Mouse (Mus musculus) frontal cortex, adult (tissue): Measurements from ENCODE around the gene Hist1h1d.
"Not testable (repeated sequence)": the region's sequence is repeated elsewhere in the genome, so short reads cannot be mapped to it uniquely, and the experiment has no call there.

Source experiments
- ATAC-seq: cut with Nextera tagmentation; 2 replicates; pipeline ENCODE4 v1.9.2; 2017; ENCODE audit warnings: mild to moderate bottlenecking, moderate library complexity, mixed read lengths; ENCODE audit not compliant: low TSS enrichment

Hist1h1d gene

DNA sequence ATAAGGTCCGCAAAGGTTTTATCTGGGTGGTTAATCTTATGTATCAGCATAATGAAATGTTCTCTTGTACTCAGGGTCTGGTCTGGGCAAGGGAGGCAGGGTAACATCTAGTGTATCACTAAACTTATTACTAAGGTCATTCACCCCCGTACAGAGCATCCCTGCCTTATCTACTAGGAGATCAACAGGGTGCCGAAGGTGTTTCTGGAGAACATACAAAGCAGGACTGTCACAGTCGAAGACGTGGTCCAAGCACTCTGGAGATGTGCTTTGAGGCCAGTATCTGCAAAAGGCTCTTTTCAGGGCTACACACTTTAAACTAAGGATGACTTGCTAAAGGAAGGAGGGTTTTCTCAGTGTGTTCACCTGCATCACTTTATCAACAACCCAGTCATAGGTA is 6.4 kb upstream of the Hist1h1d start:
- ATAC-seq = no peak

DNA sequence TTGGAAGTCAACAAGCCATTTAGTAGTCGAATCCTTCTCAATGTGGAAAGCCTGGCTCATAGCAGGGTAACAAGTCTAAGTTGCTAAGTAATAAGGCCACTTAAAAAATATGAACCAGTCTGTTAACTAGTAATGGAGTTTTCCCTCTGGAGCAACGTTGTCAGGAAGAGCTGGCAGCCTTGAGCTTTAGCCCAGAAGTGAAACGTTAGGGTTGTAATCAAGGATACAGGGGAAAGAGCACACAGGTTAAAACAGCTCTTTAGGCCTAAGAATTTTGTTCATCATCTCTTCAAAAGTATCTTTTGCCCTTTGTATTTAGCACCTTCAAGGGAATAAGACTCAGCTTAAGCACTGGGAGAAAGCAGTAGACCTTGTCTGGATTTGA is 2.3 kb upstream of the Hist1h1d start:
- ATAC-seq = no peak

DNA sequence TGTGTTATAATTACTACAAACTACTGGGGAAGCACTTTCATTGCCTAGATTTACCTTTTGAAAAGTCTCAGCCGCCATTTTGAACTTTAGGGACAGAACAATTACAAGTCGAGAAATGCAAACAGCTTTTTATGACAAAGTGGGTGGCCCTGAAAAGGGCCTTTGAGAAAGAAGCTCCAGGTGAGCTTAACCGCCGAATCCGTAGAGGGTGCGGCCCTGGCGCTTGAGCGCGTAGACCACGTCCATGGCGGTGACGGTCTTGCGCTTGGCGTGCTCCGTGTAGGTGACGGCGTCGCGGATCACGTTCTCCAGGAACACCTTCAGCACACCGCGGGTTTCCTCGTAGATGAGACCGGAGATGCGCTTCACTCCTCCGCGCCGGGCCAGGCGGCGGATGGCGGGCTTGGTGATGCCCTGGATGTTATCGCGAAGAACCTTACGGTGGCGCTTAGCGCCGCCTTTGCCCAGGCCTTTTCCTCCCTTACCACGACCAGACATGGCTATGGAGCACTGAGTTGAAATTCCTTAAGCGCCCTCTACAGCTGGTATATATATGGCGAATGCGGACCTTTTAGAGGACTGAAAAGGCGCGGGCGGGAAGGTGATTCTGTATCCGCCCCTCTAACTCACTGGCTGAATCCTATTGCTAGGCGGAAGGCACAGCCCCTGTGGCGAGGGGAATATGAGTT is 1.8 kb upstream of the Hist1h1d start, which contains the start of gene Hist1h4f:
Gene Hist1h4f (minus strand): TSS at position 503 of the 689 bp plus-strand sequence.
- peak; percentile 88 for ATAC-seq

DNA sequence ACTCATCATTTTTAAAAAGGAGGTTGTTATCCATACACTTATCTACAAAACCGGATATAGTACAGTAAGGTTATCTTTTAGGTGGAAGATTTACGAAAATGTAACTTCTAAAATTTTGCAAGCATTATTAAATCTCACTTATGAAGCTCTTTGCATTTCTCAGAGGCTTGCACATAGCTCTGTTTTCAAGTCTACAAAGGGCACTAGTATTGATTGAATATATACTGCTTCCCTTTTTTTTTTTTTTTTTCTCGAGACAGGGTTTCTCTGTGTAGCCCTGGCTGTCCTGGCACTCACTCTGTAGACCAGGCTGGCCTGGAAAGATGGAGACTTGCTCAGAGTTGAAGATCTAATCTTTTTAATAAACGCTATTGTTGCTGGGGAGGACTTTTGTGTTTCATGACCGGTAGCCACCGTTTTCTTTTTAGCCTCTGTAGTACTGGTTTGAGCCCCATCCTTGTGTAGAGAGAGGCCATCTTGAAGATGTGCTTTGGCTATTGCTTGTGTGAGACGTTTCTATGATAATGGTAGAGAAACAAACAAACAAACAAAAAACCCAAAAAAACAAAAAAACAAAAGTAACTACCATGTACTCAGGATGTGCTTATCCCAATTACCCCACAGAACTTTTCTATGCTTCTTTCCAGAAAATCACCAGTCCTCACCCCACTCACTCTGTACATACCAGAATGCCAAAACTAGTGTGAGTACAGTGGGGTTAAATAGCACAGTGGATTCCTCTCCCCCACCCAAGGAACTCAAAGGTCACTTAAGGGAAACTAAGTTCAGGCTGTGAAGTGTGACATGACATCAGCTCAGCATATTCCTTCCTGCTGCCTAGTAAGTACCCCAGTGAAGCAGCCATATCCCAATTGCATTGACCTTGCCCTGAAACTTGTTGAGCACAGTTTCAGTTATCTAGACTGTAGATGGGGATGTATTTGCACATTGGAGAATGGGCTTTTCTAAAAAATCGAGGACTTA is 839 bp upstream of the Hist1h1d start:
- ATAC-seq = no peak

DNA sequence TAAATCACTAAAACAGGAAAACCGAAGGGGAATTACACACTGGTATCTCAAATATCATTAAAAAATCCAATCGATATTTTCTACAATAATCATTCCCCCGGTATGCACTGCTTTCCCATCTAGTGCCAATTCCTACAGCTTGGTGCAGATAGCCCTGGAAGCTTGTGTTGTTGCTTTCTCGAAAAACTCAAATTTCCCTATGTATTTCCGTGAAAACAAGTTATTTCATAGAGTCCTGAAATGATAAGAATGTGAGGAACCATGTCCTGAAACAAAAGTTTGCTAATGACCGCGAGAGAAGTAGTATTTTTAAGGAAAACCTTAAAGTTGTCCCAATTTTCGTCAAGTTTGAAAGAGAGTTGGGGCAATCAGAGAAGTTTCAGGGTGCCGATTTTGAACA is 1.3 kb downstream of the Hist1h1d start:
- ATAC-seq = no peak

DNA sequence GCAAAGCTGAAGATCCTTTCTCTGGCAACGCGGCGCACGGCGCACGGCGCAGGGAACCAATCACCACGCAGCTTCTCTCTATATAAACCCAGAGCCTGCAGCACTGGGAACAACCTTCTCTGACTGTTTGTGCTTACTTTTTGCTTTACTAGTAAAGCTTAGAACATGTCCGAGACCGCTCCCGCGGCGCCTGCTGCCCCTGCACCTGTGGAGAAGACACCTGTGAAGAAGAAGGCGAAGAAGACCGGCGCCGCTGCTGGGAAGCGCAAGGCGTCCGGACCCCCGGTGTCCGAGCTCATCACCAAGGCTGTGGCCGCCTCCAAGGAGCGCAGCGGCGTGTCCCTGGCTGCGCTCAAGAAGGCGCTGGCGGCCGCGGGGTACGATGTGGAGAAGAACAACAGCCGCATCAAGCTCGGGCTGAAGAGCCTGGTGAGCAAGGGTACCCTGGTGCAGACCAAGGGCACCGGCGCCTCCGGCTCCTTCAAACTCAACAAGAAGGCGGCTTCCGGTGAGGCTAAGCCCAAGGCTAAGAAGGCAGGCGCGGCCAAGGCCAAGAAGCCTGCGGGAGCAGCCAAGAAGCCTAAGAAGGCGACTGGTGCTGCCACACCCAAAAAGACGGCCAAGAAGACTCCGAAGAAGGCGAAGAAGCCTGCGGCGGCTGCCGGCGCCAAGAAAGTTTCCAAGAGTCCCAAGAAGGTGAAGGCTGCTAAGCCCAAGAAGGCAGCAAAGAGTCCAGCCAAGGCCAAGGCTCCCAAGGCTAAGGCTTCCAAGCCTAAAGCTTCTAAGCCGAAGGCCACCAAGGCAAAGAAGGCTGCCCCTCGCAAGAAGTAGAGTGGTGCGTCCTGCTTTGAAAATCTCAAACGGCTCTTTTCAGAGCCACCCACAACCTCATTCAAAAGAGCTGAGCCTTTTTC is 2.1 kb downstream of the Hist1h1d start:
- ATAC-seq = peak; percentile 71

DNA sequence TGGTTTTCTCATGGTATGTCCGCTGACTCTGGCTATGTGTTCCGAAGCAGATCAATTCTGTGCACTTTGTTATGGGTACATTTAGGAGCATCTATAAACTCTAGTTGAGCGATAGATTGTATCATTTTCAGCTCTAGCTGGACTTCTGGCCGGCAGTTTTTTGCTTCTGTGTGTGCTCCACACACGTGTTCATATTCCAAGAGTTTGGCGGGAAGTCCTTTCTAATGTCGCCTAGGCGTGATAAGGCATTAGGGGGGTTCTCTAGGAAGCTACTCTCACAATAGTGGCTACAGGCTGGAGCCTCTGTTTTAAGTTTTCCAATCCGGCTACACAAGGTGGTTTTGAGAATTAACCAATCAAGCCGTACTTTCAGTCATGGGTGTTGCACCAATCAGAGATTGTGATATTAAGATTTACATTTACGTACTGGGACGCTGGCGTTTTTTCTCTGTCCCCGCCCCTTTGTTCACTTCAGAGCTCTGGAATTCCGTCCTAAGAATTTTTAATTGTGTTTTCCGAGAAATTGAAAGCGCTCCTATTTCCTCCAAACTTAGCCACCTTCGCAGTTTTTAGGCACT is 2.9 kb downstream of the Hist1h1d start:
- peak; percentile 86 for ATAC-seq

DNA sequence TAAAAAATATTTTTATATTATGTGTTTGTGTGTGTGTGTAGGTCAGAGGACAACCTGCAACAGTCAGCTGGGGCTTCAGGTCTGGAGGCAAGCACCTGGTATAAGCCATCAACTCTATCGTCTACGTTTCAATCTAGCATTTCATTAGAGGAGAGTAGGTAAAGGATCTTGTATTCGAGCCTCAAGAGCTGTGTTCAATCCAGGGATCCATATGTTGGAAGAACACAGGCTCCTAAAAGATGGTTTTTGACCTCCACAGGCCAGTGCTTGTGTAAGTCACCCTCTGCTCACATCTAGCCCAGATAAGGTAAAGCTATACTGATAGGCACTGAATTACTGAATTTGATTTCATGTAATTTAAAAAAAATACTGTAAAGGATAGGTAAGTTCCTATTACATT is 3.8 kb downstream of the Hist1h1d start:
- ATAC-seq = no peak

DNA sequence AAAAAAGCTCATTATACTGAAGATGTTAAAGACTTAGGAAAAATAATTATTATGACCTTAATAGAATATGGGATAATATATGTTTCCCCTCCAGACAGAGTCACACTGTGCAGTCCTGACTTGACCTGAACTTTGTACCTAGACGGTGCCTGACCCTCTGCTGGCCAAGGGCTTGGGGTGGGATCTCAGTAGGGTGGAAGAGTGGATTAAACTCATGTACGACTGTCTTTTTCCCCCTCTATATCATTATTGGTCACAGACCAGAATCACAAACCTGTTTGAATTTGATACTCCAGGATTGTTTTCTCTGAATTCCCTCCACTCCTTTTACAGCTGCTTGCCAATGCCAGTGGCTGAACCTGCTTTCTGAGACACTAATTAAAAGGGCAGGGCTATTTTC is 7.6 kb downstream of the Hist1h1d start:
- not testable (repeated sequence) for ATAC-seq

DNA sequence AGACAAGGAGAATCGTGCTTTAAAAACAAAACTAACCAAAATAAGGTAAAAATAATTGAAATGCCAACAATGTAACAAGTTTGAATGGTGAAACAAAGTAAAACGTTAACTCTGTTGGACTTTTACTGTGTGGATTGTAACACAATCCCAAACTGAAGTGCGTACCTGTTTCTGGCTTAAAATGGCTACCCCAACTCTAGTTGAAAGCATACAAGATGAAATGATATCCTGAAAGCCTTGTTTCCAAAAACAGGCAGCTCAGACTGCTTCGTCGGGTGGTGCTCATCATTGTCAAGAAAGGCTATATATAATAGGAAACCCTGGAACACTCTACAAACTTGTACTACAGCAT is 8.4 kb downstream of the Hist1h1d start:
- not testable (repeated sequence) for ATAC-seq

DNA sequence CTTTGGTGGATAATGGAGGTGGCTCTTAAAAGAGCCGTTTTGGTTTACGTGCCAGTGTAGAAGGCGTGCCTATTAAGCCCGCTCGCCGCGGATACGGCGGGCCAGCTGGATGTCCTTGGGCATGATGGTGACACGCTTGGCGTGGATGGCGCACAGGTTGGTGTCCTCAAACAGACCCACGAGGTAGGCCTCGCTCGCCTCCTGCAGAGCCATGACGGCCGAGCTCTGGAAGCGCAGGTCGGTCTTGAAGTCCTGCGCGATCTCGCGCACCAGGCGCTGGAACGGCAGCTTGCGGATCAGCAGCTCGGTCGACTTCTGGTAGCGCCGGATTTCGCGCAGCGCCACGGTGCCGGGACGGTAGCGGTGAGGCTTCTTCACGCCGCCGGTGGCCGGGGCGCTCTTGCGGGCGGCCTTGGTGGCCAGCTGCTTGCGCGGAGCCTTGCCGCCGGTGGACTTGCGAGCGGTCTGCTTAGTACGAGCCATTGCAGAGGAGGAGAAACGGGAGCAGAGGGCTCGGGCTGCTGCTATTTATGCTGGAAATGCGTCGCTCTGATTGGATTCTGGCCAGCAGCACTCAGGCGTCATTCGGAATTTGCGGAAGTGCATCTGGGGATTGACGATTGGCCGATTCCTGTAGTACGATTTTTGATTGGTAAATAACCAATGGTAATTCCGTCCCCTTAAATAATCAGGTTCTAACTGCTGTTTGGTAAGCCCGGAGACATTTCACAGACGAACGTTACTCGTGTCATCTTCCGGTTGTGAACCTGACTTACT is 9.0 kb downstream of the Hist1h1d start, which contains the start of gene Hist1h3e:
Gene Hist1h3e (minus strand): TSS at position 487 of the 777 bp plus-strand sequence.
- peak; percentile 92 for ATAC-seq

DNA sequence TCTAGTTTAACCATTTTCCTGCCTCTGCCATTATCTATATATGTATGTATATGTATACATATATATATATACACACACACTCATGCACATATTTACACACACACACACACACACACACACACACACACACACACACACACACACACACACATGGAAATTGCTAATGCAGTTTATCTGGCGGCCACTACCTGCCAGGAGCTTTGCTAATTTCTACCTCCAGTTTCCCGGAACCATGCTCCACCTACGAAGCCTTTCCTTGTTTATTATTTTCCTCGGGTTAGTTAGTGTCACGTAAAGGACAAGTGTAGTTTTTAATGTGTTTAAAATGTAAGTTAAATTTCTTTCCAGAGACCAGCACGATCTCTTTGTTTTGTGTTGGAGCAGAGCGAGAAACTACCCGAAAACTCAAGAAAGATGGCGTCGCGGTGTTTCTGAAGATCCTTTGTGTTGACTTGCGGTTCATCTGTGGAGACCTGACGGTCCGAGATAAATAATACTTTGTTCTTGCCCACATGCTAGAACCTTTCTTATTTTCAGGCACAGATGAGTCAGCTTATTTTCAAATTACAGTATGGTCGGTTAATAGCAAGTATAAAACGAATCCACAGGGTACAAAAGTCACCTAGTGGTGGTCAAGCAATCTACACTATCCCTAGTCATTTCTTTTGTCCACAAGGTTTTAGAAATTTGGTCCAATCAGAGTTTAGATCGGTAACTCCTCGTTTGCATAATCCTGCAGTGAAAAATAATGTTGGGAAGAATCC is 9.8 kb downstream of the Hist1h1d start:
- ATAC-seq = peak; percentile 78

DNA sequence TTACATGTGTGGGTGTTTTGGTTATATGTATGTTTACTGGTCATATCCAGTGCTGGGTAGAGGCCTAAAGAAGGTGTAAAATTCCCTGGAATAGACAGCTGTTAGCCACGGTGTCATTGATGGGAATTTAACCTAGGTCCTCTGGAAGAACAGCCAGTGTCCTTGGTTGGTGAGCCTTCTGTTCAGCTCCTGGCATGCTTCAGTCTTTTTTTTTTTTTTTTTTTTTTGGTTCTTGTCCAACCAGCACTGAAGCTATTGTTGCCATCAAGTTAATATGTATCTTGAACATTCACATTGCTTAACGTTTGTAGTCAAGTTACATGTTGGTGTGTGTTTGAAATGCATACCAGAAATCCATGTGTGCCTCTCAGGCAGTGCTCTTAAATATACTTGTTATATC is 11.4 kb downstream of the Hist1h1d start:
- no peak for ATAC-seq

DNA sequence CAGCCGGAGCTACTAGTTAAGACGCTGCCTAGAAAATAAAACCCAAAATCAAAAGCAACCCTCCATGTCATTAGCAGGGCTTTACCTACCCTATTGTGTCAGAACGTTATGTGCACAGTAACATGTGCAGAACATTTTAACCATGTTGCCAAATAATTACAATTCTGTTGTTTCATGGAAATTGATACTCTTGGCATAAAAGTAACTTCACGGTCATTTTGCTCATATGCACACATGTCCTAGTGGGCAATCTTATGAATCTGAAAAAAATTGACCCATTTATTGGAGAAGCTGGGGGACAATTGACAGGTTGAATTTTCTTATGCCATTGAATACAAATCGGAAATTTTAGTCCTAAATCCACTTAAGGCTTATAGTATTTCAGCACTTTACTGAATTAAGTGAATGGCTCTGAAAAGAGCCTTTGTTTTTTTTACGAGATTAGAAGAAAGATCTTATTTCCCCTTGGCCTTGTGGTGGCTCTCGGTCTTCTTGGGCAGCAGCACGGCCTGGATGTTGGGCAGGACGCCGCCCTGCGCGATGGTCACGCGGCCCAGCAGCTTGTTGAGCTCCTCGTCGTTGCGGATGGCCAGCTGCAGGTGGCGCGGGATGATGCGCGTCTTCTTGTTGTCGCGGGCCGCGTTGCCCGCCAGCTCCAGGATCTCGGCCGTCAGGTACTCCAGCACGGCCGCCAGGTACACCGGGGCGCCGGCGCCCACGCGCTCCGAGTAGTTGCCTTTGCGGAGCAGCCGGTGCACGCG is 17.4 kb downstream of the Hist1h1d start:
- ATAC-seq = not testable (repeated sequence)

DNA sequence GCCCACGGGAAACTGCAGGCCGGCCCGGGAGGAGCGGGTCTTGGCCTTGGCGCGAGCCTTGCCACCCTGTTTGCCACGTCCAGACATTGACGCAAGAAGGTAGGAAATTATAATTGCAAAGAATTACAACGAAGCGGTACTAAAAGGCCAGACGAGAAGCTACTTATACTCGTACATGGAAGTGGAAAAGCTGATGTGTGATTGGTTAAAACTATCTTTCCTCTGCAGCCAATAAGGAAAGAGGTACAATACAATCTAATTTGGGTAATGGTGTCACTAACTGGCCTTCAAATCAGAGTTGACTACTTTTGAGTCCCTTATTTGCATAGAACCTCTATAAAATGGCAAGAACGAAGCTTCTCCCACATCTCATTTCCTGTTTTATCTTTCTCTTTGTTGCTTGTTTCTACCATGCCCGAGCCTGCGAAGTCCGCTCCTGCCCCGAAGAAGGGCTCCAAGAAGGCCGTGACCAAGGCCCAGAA is 18.0 kb downstream of the Hist1h1d start, which contains the start of the genes Hist1h2ae and Hist1h2bg:
Gene Hist1h2ae (minus strand): TSS at position 199 of the 482 bp plus-strand sequence.
Gene Hist1h2bg (plus strand): TSS at position 375 of the 482 bp plus-strand sequence.
- ATAC-seq = peak; percentile 96

DNA sequence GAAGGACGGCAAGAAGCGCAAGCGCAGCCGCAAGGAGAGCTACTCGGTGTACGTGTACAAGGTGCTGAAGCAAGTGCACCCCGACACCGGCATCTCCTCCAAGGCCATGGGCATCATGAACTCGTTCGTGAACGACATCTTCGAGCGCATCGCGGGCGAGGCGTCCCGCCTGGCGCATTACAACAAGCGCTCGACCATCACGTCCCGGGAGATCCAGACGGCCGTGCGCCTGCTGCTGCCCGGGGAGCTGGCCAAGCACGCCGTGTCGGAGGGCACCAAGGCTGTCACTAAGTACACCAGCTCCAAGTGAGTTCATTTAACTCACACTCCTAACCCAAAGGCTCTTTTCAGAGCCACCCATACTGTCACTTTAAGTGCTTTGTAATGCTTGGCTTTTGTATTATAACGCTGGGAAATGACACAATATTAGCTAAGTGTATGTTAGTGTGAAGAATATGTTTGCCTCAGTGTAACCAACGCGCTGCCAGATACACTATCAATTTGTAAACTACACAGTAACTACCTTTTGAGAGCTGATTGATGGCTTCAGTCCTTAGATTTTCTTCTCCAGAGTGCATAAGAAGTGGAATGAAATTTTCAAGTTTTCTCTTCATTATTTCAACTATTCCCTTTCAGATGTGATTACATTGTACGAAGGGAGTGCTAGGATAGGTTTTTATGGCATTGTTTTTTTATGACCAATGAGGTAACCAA is 18.6 kb downstream of the Hist1h1d start:
- ATAC-seq = not testable (repeated sequence)

DNA sequence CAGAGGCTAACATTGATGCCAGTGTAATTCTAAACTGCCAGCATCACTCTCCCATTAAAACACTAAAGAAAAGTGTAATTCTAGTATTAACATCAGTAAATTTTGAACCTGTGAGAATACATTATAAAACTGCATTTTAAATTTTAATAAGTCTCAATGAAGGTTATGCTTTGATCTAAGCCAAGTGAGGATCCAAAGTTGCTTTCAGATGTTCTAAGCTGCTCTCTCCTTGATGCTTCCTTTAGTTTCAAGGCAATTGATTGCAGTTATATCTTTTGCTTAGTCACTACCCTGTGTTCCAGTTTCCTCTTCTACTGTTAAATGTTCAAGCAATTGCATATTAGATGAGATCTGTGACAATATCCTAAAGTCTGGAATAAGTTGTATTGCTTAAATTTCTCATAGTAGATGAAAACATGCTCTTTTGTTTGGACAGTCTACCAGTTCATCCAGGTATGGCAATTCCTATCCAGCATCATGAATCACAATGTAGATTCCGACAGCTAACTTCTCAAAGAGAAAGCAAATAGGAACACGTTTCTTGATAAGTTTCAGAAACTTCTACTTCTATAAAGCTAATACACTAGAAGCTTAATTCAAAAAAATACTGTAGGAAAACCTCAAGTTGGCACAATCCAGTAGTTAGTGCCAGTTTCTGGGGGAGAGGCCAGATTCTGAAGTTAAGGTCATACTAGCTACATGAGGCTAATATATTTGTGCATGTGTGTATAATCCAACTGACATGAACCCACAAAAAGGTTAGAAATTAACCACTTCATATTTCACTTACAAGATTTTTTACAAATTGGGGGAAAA is 19.4 kb downstream of the Hist1h1d start:
- no peak for ATAC-seq
